Mouse (Mus musculus): ENCODE results near the gene Kif26b. TPM values are rescaled to one million over a fixed set of nuclear protein-coding genes. Genes with fewer than 3 reads are reported as not detected.

The Kif26b gene
- polyA plus RNA-seq, 1 experiment from 2014 or later: 10.2 TPM

- Histone ChIP-seq H3K36me3 (replicated peaks) (no peaks in the 10 kb centered on the region; the same call in 1 of the 2 replicates), H3K9me3 (no peaks in the 10 kb centered on the region), H3K27me3 (replicated peaks; ENCODE audit: low read depth, poor library complexity, severe bottlenecking) (no peaks in the 10 kb centered on the region), H3K4me1 (peaks cover 15% of the 10 kb centered on the region), H3K4me3 (no peak overlapping the region), H3K27ac (replicated peaks) (no peak overlapping the region)
- WGBS: 71% methylated on average over 8 of the region's 8 CpGs
- no peak for DNase-seq (ENCODE audit: low spot score)
Observed at GRCm38 (mm10) chr1:178860671-178861391, 331.9 kb downstream of the Kif26b start.

GRCm38 (mm10) chr1:178861392-178861762 lies 332.5 kb downstream of the Kif26b start:
- Histone ChIP-seq H3K4me3 (no peak overlapping the region), H3K4me1 (peaks cover 10% of the 10 kb centered on the region), H3K27ac (replicated peaks) (no peak overlapping the region), H3K27me3 (replicated peaks; ENCODE audit: low read depth, poor library complexity, severe bottlenecking) (no peaks in the 10 kb centered on the region), H3K9me3 (no peaks in the 10 kb centered on the region), H3K36me3 (replicated peaks) (no peaks in the 10 kb centered on the region; the same call in 1 of the 2 replicates)
- WGBS: 87% methylated on average over 8 of the region's 8 CpGs
- DNase-seq (ENCODE audit: low spot score): no peak

GRCm38 (mm10) chr1:178863756-178864155 lies 334.8 kb downstream of the Kif26b start:
- Histone ChIP-seq H3K27me3 (replicated peaks; ENCODE audit: low read depth, poor library complexity, severe bottlenecking) (no peaks in the 10 kb centered on the region), H3K9me3 (no peaks in the 10 kb centered on the region), H3K4me1 (peaks cover 16% of the 10 kb centered on the region), H3K27ac (replicated peaks) (no peak overlapping the region), H3K4me3 (no peak overlapping the region), H3K36me3 (replicated peaks) (no peaks in the 10 kb centered on the region; the same call in 1 of the 2 replicates)
- no peak for DNase-seq (ENCODE audit: low spot score)
- 87% methylated on average over 6 of the region's 6 CpGs for WGBS

GRCm38 (mm10) chr1:178864297-178864696 lies 335.4 kb downstream of the Kif26b start:
- Histone ChIP-seq H3K9me3 (no peaks in the 10 kb centered on the region), H3K36me3 (replicated peaks) (no peaks in the 10 kb centered on the region; the same call in 1 of the 2 replicates), H3K4me3 (no peak overlapping the region), H3K27ac (replicated peaks) (no peak overlapping the region), H3K27me3 (replicated peaks; ENCODE audit: low read depth, poor library complexity, severe bottlenecking) (no peaks in the 10 kb centered on the region), H3K4me1 (peaks cover 16% of the 10 kb centered on the region)
- WGBS: 95% methylated on average over 4 of the region's 4 CpGs
- no peak for DNase-seq (ENCODE audit: low spot score)

- Histone ChIP-seq H3K9me3 (no peaks in the 10 kb centered on the region), H3K27ac (replicated peaks) (no peak overlapping the region), H3K4me1 (peaks cover 7% of the 10 kb centered on the region), H3K4me3 (no peak overlapping the region), H3K36me3 (replicated peaks) (peaks cover 16% of the 10 kb centered on the region; the same call in 1 of the 2 replicates), H3K27me3 (replicated peaks; ENCODE audit: low read depth, poor library complexity, severe bottlenecking) (no peaks in the 10 kb centered on the region)
- 88% methylated on average over 4 of the region's 4 CpGs for whole genome bisulfite sequencing
- no peak for DNase-seq (ENCODE audit: low spot score)
Observed at GRCm38 (mm10) chr1:178866757-178867156, 337.8 kb downstream of the Kif26b start.

DNA sequence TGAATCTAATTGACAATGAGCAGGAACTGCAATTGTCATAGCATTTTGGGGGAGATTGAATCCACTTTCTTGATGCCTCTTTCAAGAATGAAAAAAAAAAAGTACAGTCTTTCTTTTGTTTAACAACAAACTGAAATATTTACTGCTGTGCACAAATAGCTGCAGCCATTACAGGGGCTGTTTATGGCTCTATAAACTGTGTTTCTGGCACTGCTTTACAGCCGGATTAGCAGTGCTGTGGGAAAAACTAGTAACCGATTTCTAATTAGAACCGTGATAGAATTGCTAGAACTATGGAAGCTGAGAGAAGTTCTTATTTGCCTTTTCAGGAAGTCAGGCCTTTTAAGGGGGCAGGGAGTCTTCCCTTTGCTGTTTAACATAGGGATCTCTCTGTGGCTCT lies 342.1 kb downstream of the Kif26b start:
- no peak overlapping the region for H3K4me3 ChIP-seq
- DNase-seq (ENCODE audit: low spot score): no peak
- no peak overlapping the region for H3K27ac ChIP-seq (replicated peaks)

DNA sequence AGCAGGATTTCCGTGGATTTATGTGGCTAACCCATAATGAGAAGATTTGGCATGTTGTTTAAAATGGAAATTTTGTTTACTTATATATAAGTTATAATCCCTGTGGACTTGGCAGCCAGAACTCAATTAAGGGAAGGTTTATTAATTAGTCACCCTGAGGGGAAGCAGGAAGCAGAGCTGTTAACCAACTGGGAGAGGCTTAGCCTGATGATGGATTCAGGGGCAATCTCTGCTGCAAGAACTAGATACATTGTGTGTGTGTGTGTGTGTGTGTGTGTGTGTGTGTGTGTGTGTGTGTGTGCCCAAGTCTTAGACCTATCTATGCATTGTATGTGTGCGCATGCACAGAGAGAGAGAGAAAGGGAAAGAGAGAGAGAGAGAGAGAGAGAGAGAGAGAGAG lies 348.0 kb downstream of the Kif26b start:
- H3K4me1 ChIP-seq: peaks cover 13% of the 10 kb centered on the region
- no peak for DNase-seq (ENCODE audit: low spot score)
- H3K27ac ChIP-seq (replicated peaks): no peak overlapping the region
- WGBS: 58% methylated on average over 2 of the region's 2 CpGs
- H3K36me3 ChIP-seq (replicated peaks): peaks cover 33% of the 10 kb centered on the region; the same call in 1 of the 2 replicates
- no peaks in the 10 kb centered on the region for H3K9me3 ChIP-seq
- H3K4me3 ChIP-seq: no peak overlapping the region
- no peaks in the 10 kb centered on the region for H3K27me3 ChIP-seq (replicated peaks; ENCODE audit: low read depth, poor library complexity, severe bottlenecking)

More for the DNA sequence above, 342.1 kb downstream of the Kif26b start:
- H3K27me3 ChIP-seq (replicated peaks; ENCODE audit: low read depth, poor library complexity, severe bottlenecking): no peaks in the 10 kb centered on the region
- WGBS: 86% methylated on average over 3 of the region's 3 CpGs
- no peaks in the 10 kb centered on the region for H3K9me3 ChIP-seq
- H3K4me1 ChIP-seq: peaks cover 7% of the 10 kb centered on the region
- peaks cover 42% of the 10 kb centered on the region; the same call in 1 of the 2 replicates for H3K36me3 ChIP-seq (replicated peaks)

DNA sequence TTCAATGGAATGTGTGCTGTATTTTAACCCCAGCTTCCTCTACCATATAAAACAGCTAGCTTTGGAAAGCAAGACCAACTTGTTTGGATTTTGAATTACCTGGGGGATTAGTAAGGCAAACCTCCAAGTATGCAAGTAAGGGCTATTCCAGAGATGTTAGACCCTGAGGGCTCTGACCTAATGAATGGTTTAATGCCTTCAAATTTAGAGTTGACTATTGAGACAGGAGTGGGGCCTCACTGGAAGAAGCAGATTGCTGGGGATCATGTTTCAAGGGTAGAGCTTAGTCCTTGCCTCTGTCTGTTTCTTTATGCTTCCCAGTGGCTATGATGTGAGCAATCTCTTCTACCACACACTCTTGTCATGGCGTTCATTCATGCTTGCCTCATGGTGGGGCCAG lies 349.8 kb downstream of the Kif26b start:
- DNase-seq (ENCODE audit: low spot score): no peak
- Histone ChIP-seq H3K9me3 (no peaks in the 10 kb centered on the region), H3K4me1 (peaks cover 13% of the 10 kb centered on the region), H3K27me3 (replicated peaks; ENCODE audit: low read depth, poor library complexity, severe bottlenecking) (no peaks in the 10 kb centered on the region), H3K27ac (replicated peaks) (no peak overlapping the region), H3K4me3 (no peak overlapping the region), H3K36me3 (replicated peaks) (peaks cover 31% of the 10 kb centered on the region)
- WGBS: 72% methylated on average over 1 of the region's 1 CpGs

- no peaks in the 10 kb centered on the region for H3K27me3 ChIP-seq (replicated peaks; ENCODE audit: low read depth, poor library complexity, severe bottlenecking)
- H3K4me1 ChIP-seq: peaks cover 13% of the 10 kb centered on the region
- H3K4me3 ChIP-seq: no peak overlapping the region
- DNase-seq (ENCODE audit: low spot score): no peak
- peaks cover 27% of the 10 kb centered on the region for H3K36me3 ChIP-seq (replicated peaks)
- WGBS: 88% methylated on average over 7 of the region's 7 CpGs
- H3K9me3 ChIP-seq: no peaks in the 10 kb centered on the region
- H3K27ac ChIP-seq (replicated peaks): no peak overlapping the region
Observed at GRCm38 (mm10) chr1:178880905-178881304, 352.0 kb downstream of the Kif26b start.

GRCm38 (mm10) chr1:178886671-178887070 lies 357.7 kb downstream of the Kif26b start:
- Histone ChIP-seq H3K27ac (replicated peaks) (no peak overlapping the region), H3K4me3 (no peak overlapping the region), H3K27me3 (replicated peaks; ENCODE audit: low read depth, poor library complexity, severe bottlenecking) (no peaks in the 10 kb centered on the region), H3K36me3 (replicated peaks) (peaks cover 19% of the 10 kb centered on the region), H3K9me3 (no peaks in the 10 kb centered on the region), H3K4me1 (no peaks in the 10 kb centered on the region)
- no peak for DNase-seq (ENCODE audit: low spot score)
- WGBS: 83% methylated on average over 5 of the region's 5 CpGs

DNA sequence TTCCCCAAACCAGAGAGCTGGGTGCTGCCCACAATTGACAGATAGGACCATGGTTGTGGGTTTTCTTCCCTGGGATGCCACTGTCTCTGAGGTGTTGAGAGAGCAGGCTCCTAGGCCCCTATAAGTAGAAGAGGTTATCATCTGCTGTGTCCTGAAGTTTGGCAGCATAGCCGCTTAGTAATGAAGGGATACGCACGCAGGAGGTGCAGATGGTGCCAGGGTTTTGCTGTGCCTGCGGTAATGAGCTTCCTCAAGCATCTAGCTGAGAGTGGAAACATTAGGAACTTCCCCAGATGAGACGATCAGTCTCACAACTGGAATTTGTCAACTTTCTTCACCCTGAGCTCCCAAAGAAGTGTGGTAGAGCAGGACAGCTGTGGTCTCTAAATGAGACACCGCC lies 363.5 kb downstream of the Kif26b start:
- 95% methylated on average over 6 of the region's 6 CpGs for WGBS
- no peaks in the 10 kb centered on the region for H3K27me3 ChIP-seq (replicated peaks; ENCODE audit: low read depth, poor library complexity, severe bottlenecking)
- H3K27ac ChIP-seq (replicated peaks): no peak overlapping the region
- no peak overlapping the region for H3K4me3 ChIP-seq
- no peaks in the 10 kb centered on the region for H3K4me1 ChIP-seq
- no peaks in the 10 kb centered on the region; the same call in 1 of the 2 replicates for H3K36me3 ChIP-seq (replicated peaks)
- H3K9me3 ChIP-seq: no peaks in the 10 kb centered on the region
- DNase-seq (ENCODE audit: low spot score): no peak

DNA sequence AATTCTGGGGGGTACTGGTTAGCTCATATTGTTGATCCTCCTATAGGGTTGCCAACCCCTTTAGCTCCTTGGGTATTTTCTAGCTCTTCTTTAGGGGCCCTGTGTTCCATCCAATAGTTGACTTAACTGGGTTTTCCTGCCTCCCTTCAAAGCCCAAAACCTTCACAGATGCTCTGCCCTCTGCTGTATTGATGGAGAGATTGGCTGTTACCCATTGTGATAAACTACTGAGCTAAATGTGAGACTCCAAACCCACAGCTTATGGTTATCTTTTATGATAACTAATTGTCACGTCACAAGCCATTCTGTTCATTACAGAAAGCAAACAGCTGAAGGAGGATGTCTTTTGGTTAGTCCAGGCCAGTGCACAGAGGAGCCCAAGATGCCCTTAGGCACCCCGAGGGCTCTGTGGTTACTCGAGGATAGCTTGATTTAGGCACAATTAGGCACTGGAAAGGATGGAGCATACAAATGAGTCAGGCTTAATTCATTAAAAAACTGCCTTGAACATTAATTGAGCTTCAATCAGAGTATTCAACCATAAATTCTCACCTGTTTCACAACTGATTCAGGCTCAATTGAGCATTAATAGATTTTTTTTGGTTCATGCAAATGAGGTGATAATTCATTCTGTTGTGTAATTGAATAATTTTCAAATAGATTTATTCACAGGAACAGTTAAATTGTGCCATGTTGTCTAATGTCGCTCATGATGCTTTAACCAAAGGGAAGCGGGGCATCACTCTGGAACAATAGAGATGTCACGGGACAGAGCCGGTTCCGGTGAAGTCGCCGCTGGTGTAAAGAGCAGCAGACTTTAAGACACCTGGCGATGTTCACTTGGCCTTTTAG lies 364.5 kb downstream of the Kif26b start:
- no peak for DNase-seq (ENCODE audit: low spot score)

GRCm38 (mm10) chr1:178894081-178894401 lies 365.1 kb downstream of the Kif26b start:
- H3K36me3 ChIP-seq (replicated peaks): peaks cover 4% of the 10 kb centered on the region; the same call in 1 of the 2 replicates
- DNase-seq (ENCODE audit: low spot score): no peak
- no peaks in the 10 kb centered on the region for H3K4me1 ChIP-seq
- 85% methylated on average over 3 of the region's 3 CpGs for WGBS
- no peak overlapping the region for H3K4me3 ChIP-seq
- H3K27ac ChIP-seq (replicated peaks): no peak overlapping the region
- no peaks in the 10 kb centered on the region for H3K9me3 ChIP-seq
- H3K27me3 ChIP-seq (replicated peaks; ENCODE audit: low read depth, poor library complexity, severe bottlenecking): no peaks in the 10 kb centered on the region

More for the DNA sequence above, 364.5 kb downstream of the Kif26b start:
- Histone ChIP-seq H3K27ac (replicated peaks) (no peak overlapping the region), H3K4me1 (no peaks in the 10 kb centered on the region), H3K9me3 (no peaks in the 10 kb centered on the region), H3K4me3 (no peak overlapping the region), H3K27me3 (replicated peaks; ENCODE audit: low read depth, poor library complexity, severe bottlenecking) (no peaks in the 10 kb centered on the region), H3K36me3 (replicated peaks) (peaks cover 4% of the 10 kb centered on the region; the same call in 1 of the 2 replicates)
- WGBS: 87% methylated on average over 11 of the region's 11 CpGs

Measured in embryonic facial prominence, embryonic 10.5 days (tissue).